Mouse (Mus musculus): Measurements from ENCODE around the gene Por. TPM values are rescaled to one million over a fixed set of nuclear protein-coding genes. Genes with fewer than 3 reads are reported as not detected.

Gene Por
- polyA plus RNA-seq, 1 experiment: 361 TPM

DNA sequence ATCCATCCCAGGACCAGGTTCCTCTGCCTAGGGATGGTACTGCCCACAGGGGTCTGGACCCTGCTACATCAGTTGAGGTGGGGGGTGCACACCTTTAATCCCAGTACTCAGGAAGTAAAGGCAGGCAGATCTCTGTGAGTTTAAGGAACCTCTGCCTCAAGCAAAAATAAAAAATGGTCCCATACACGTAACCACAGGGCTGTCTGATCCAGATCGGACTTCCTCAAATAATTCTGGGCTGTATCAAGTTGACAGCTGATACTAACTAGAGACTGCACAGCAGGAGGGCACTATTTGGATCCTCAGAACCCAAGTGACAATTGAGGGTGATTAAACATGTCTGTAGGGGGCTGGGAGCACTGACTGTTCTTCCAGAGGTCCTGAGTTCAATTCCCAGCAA is 7.4 kb downstream of the Por start:
- Histone ChIP-seq H3K36me3 (ENCODE audit: control insufficient read depth, insufficient read depth, low read length) (no peaks in the 10 kb centered on the region), H3K4me3 (ENCODE audit: insufficient read depth, low read depth, low read length) (no peak overlapping the region), H3K4me1 (ENCODE audit: control insufficient read depth, insufficient read depth, low read length) (peaks cover 21% of the 10 kb centered on the region; the same call in 1 of the 2 replicates), H3K27me3 (replicated peaks; ENCODE audit: control insufficient read depth, insufficient read depth, low read length) (no peaks in the 10 kb centered on the region), H3K27ac (ENCODE audit: insufficient read depth, low read depth, low read length) (no peak overlapping the region)
- TF ChIP-seq POLR2A (IDR thresholded peaks at IDR 0.05; ENCODE audit: low read depth, low read length) (no peak), CTCF (conservative IDR thresholded peaks at IDR 0.05; ENCODE audit: insufficient read depth, insufficient read length, low read depth, low read length) (no peak)
- WGBS: 67% methylated on average over 2 of the region's 2 CpGs
- DNase-seq: no peak

DNA sequence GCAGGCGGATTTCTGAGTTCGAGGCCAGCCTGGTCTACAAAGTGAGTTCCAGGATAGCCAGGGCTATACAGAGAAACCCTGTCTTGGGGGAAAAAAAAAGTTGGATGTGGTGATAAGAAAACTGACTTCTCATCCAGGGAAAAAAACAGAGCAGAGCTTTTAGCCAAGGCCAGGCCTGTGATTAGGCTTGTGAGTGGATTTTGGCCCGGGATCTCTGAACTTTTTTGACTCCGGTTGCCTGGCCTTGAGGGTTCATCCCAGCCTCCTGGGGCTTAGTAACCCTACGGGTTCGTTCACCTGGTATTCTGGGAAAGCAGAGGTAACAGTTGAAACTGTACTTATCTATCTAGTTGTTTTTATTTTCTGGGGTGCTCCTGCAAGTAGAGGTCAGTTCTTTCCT is 8.6 kb downstream of the Por start:
- H3K4me1 ChIP-seq (ENCODE audit: control insufficient read depth, insufficient read depth, low read length): peaks cover 16% of the 10 kb centered on the region; the same call in 1 of the 2 replicates
- no peak overlapping the region for H3K27ac ChIP-seq (ENCODE audit: insufficient read depth, low read depth, low read length)
- H3K4me3 ChIP-seq (ENCODE audit: insufficient read depth, low read depth, low read length): no peak overlapping the region
- TF ChIP-seq POLR2A (IDR thresholded peaks at IDR 0.05; ENCODE audit: low read depth, low read length) (no peak), CTCF (conservative IDR thresholded peaks at IDR 0.05; ENCODE audit: insufficient read depth, insufficient read length, low read depth, low read length) (no peak)
- peak; percentile 71 for DNase-seq
- WGBS: 76% methylated on average over 6 of the region's 6 CpGs
- no peaks in the 10 kb centered on the region for H3K27me3 ChIP-seq (replicated peaks; ENCODE audit: control insufficient read depth, insufficient read depth, low read length)
- H3K36me3 ChIP-seq (ENCODE audit: control insufficient read depth, insufficient read depth, low read length): no peaks in the 10 kb centered on the region

DNA sequence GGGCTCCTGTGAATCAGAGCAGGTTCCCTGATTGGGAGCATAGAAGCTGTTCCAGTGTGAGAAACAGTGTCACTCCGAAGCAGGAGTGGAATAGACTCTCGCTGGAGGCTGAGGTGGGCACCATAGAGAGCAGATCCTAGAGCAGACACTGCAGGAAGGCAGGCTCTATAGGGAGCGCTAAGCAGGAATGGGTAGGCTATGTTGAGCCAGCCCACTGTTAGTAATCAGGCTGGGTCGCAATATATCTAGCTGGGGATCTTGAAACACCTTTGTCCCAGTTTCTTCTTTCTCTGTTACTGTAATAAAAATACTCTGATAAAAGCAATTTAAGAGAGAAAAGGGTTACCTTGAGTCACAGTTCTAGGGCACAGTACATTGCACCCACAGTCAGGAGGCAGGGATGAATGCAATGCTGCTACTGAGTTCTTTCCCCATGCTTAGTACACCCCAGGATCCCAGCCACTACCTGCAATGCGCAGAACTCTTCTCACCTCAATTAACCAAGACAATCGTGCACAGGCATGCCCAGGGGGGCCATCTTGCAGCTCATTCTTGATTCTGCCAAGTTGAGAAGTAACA is 11.2 kb downstream of the Por start:
- Histone ChIP-seq H3K27me3 (replicated peaks; ENCODE audit: control insufficient read depth, insufficient read depth, low read length) (no peaks in the 10 kb centered on the region), H3K4me3 (ENCODE audit: insufficient read depth, low read depth, low read length) (no peak overlapping the region), H3K36me3 (ENCODE audit: control insufficient read depth, insufficient read depth, low read length) (no peaks in the 10 kb centered on the region), H3K4me1 (ENCODE audit: control insufficient read depth, insufficient read depth, low read length) (no peaks in the 10 kb centered on the region), H3K27ac (ENCODE audit: insufficient read depth, low read depth, low read length) (no peak overlapping the region)
- TF ChIP-seq CTCF (conservative IDR thresholded peaks at IDR 0.05; ENCODE audit: insufficient read depth, insufficient read length, low read depth, low read length): no peak
- TF ChIP-seq POLR2A (IDR thresholded peaks at IDR 0.05; ENCODE audit: low read depth, low read length): no peak
- no peak for DNase-seq
- 86% methylated on average over 6 of the region's 6 CpGs for WGBS

DNA sequence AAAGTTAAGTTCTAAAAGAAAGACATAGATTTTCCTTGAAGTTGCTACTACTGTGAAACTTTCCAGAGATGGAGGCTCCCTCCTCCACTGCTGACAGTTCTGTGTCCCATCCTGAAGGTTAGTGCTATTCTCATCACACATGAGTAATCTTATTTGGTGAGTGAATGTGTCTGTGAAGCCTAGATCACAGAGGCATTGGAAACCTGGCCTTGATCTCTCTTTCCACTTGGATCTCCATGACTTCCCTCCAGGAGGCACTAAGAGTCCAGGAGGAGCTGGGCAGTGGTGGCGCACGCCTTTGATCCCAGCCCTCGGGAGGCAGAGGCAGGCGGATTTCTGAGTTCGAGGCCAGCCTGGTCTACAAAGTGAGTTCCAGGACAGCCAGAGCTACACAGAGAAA is 12.2 kb downstream of the Por start:
- no peak overlapping the region for H3K27ac ChIP-seq (ENCODE audit: insufficient read depth, low read depth, low read length)

DNA sequence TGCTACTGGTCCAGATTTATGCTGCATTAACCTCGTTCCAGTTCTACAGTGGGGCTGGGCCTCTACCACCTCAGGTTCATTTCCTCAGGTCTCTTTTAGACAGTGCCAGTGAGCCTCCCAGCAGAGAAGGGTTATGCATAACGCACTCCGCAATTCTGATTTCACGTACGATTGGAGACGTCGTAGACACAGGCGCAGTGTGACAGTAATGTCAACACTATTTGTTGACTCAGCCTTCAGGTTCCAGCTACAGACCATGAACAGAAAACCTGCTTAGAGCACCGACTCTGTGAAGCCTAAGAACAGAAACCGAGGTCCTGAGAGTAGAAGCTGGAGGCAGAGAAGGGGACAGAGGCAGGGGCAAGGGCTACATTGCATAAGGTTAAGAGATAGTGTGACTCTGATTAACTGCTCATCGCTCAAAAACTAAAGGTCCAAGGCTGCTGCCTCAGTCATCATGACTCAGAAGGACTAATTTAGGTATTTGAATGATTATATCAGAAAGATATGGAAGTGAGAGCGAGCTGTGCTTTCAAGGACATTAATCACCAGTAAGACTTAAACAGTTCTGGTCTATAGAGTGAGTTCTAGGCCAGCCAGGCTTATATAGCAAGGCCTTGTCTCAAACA is 13.2 kb downstream of the Por start:
- no peak for DNase-seq
- H3K27ac ChIP-seq (ENCODE audit: insufficient read depth, low read depth, low read length): no peak overlapping the region

More for the DNA sequence above, 12.2 kb downstream of the Por start:
- no peaks in the 10 kb centered on the region for H3K27me3 ChIP-seq (replicated peaks; ENCODE audit: control insufficient read depth, insufficient read depth, low read length)
- H3K36me3 ChIP-seq (ENCODE audit: control insufficient read depth, insufficient read depth, low read length): no peaks in the 10 kb centered on the region
- H3K4me3 ChIP-seq (ENCODE audit: insufficient read depth, low read depth, low read length): no peak overlapping the region
- WGBS: 94% methylated on average over 5 of the region's 5 CpGs
- H3K4me1 ChIP-seq (ENCODE audit: control insufficient read depth, insufficient read depth, low read length): no peaks in the 10 kb centered on the region
- TF ChIP-seq POLR2A (IDR thresholded peaks at IDR 0.05; ENCODE audit: low read depth, low read length): no peak
- TF ChIP-seq CTCF (conservative IDR thresholded peaks at IDR 0.05; ENCODE audit: insufficient read depth, insufficient read length, low read depth, low read length): no peak
- DNase-seq: no peak

DNA sequence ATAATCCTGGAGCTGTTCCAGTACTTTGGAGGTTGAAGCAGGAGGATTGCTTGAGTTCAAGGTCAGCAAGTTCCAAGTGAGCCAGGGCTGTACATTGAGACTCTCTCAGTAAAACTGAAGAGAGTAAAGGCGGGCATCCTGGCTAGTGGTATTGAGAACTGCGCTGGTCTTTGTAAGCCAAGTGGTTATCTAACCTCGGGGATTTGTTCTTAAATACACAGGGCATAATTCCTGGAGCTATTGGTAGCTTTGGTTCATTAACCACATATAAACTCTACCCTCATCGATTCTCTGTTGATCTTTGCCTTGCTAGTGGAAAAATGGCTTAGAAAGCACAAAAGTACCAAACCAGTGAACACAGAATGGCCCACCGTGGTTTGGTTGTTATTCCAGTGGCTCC is 20.6 kb downstream of the Por start:
- 50% methylated on average over 5 of the region's 5 CpGs for WGBS

More for the DNA sequence above, 13.2 kb downstream of the Por start:
- H3K27me3 ChIP-seq (replicated peaks; ENCODE audit: control insufficient read depth, insufficient read depth, low read length): no peaks in the 10 kb centered on the region
- TF ChIP-seq CTCF (conservative IDR thresholded peaks at IDR 0.05; ENCODE audit: insufficient read depth, insufficient read length, low read depth, low read length): no peak
- TF ChIP-seq POLR2A (IDR thresholded peaks at IDR 0.05; ENCODE audit: low read depth, low read length): no peak
- H3K4me1 ChIP-seq (ENCODE audit: control insufficient read depth, insufficient read depth, low read length): peaks cover 4% of the 10 kb centered on the region; the same call in 1 of the 2 replicates
- 82% methylated on average over 12 of the region's 12 CpGs for WGBS
- no peaks in the 10 kb centered on the region for H3K36me3 ChIP-seq (ENCODE audit: control insufficient read depth, insufficient read depth, low read length)
- H3K4me3 ChIP-seq (ENCODE audit: insufficient read depth, low read depth, low read length): no peak overlapping the region

DNA sequence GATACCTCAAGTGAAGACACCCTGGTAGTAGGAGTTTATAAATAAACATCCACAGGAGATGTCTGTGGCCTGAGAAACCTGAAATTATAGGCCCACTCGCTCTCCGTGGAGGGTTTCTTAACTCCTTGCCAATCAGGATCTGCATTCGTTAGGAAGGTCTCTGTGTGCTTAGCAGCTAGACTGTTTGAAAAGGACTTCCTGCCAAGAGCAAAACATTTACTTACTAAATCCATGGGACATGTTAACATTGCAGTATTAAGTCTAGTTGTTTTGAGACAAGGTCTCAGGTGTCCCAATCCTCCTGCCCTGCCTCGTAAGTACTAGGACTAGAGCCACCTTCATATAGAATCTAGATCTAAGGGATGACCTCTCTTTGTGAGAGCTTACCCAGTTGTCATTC is 21.4 kb downstream of the Por start:
- 56% methylated on average over 4 of the region's 4 CpGs for WGBS
- H3K36me3 ChIP-seq (ENCODE audit: control insufficient read depth, insufficient read depth, low read length): no peaks in the 10 kb centered on the region
- peak overlapping the region; percentile 33; the same call in 1 of the 2 replicates for H3K27ac ChIP-seq (ENCODE audit: insufficient read depth, low read depth, low read length)
- DNase-seq: no peak
- H3K4me3 ChIP-seq (ENCODE audit: insufficient read depth, low read depth, low read length): no peak overlapping the region
- H3K4me1 ChIP-seq (ENCODE audit: control insufficient read depth, insufficient read depth, low read length): peaks cover 34% of the 10 kb centered on the region; the same call in 1 of the 2 replicates
- H3K27me3 ChIP-seq (replicated peaks; ENCODE audit: control insufficient read depth, insufficient read depth, low read length): no peaks in the 10 kb centered on the region
- no peak for TF ChIP-seq POLR2A (IDR thresholded peaks at IDR 0.05; ENCODE audit: low read depth, low read length)
- no peak for TF ChIP-seq CTCF (conservative IDR thresholded peaks at IDR 0.05; ENCODE audit: insufficient read depth, insufficient read length, low read depth, low read length)

More for the DNA sequence above, 20.6 kb downstream of the Por start:
- Histone ChIP-seq H3K27me3 (replicated peaks; ENCODE audit: control insufficient read depth, insufficient read depth, low read length) (no peaks in the 10 kb centered on the region), H3K4me3 (ENCODE audit: insufficient read depth, low read depth, low read length) (peak overlapping the region; percentile 51), H3K36me3 (ENCODE audit: control insufficient read depth, insufficient read depth, low read length) (no peaks in the 10 kb centered on the region), H3K27ac (ENCODE audit: insufficient read depth, low read depth, low read length) (peak overlapping the region; percentile 57), H3K4me1 (ENCODE audit: control insufficient read depth, insufficient read depth, low read length) (peaks cover 32% of the 10 kb centered on the region; the same call in 1 of the 2 replicates)
- TF ChIP-seq CTCF (conservative IDR thresholded peaks at IDR 0.05; ENCODE audit: insufficient read depth, insufficient read length, low read depth, low read length) (no peak), POLR2A (IDR thresholded peaks at IDR 0.05; ENCODE audit: low read depth, low read length) (no peak)
- DNase-seq: peak; percentile 33

Data from kidney, adult 2 months (tissue).